Mouse (Mus musculus) forebrain, embryonic 14.5 days (tissue): ENCODE results near the gene Rgs7. TPM values are rescaled to one million over a fixed set of nuclear protein-coding genes. Genes with fewer than 3 reads are reported as not detected.

ENCODE experiments used
- ATAC-seq: fragments of 200-750 bp; cut with Nextera tagmentation; 2 replicates; pipeline ENCODE4 v1.8.0; 2017; ENCODE audit warnings: mild to moderate bottlenecking, moderate library complexity
- DNase-seq: peaks from one replicate; pipeline ENCODE4 v3.0.0-alpha.2; 2015; ENCODE audit warnings: low spot score
- H3K27ac ChIP-seq: fragments of 300-500 bp; sonication (generic); 2 replicates; pipeline ENCODE4 v1.5.1; 2014; ENCODE audit warnings: low read depth, mild to moderate bottlenecking, control low read depth, low read length, moderate library complexity
- H3K27me3 ChIP-seq: fragments of 300-500 bp; sonication (generic); replicated peaks from 2 replicates; pipeline ENCODE4 v1.6.1; 2014; ENCODE audit warnings: low read length, control low read depth, mixed read lengths; ENCODE audit not compliant: control insufficient read depth, insufficient read depth
- H3K36me3 ChIP-seq: fragments of 300-500 bp; sonication (generic); 2 replicates; pipeline ENCODE4 v1.6.1; 2014; ENCODE audit warnings: low read length, control low read depth; ENCODE audit not compliant: control insufficient read depth, insufficient read depth
- H3K4me1 ChIP-seq: fragments of 300-500 bp; sonication (generic); 2 replicates; pipeline ENCODE4 v1.6.1; 2014; ENCODE audit warnings: antibody characterized with exemption, low read length, control low read depth; ENCODE audit not compliant: control insufficient read depth, insufficient read depth
- H3K4me2 ChIP-seq: fragments of 300-500 bp; sonication (generic); 2 replicates; pipeline ENCODE4 v1.6.1; 2014; ENCODE audit warnings: mild to moderate bottlenecking, control low read depth, low read length
- H3K4me3 ChIP-seq: fragments of 300-500 bp; sonication (generic); 2 replicates; pipeline ENCODE4 v1.5.1; 2014; ENCODE audit warnings: low read depth, low read length, control low read depth
- H3K9ac ChIP-seq: fragments of 300-500 bp; sonication (generic); 2 replicates; pipeline ENCODE4 v1.6.1; 2014; ENCODE audit warnings: mild to moderate bottlenecking, low read length, control low read depth, moderate library complexity
- H3K9me3 ChIP-seq: fragments of 300-500 bp; sonication (generic); replicated peaks from 2 replicates; pipeline ENCODE4 v1.6.1; 2016; ENCODE audit warnings: low read length, control low read depth, mixed read lengths; ENCODE audit not compliant: control insufficient read depth
- WGBS: fragments of 180-500 bp; shearing (Covaris S2); extraction: QIAGEN DNeasy Blood & Tissue Kit; methylation state at CpG from one replicate; pipeline ENCODE4 v1.1.7; 2014; 5-methylcytosine and 5-hydroxymethylcytosine counted together
- polyA plus RNA-seq: library from polyadenylated mRNA; unstranded; fragments of >200 nt; fragmentation: Nextera tagmentation; extraction: Ambion mirVana; gene quantifications from 2 replicates; pipeline ENCODE4 v1.2.1, GENCODE M21; 2014

The Rgs7 gene
- polyA plus RNA-seq, 1 experiment from 2014 or later = 19.1 TPM

DNA sequence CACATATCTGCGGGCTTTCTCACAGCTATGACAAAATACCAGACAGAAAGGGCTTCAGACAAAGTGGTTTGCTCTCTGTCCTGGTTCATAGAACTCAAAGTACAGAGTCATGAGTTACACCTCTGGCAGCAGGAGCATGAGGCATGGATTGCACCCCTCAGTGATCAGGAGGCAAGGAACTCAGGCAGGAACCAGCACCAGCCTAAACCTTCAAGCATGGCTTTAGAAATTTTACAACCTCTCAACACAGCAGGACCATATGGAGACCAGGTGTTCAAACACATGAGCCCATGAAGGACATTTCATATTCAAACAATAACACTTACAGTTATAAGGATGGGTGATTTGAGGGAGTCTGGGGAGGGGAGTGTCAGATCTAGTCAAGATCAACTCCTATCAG, 49.4 kb downstream of the Rgs7 start:
- DNase-seq = no peak
- Histone ChIP-seq H3K9ac (no peak overlapping the region), H3K4me3 (no peak overlapping the region), H3K36me3 (no peaks in the 10 kb centered on the region), H3K27me3 (no peaks in the 10 kb centered on the region), H3K9me3 (no peaks in the 10 kb centered on the region), H3K4me2 (no peak overlapping the region), H3K27ac (no peak overlapping the region), H3K4me1 (peaks cover 3% of the 10 kb centered on the region; the same call in 1 of the 2 replicates)
- no peak for ATAC-seq
- 100% methylated on average over 1 of the region's 1 CpGs for WGBS

DNA sequence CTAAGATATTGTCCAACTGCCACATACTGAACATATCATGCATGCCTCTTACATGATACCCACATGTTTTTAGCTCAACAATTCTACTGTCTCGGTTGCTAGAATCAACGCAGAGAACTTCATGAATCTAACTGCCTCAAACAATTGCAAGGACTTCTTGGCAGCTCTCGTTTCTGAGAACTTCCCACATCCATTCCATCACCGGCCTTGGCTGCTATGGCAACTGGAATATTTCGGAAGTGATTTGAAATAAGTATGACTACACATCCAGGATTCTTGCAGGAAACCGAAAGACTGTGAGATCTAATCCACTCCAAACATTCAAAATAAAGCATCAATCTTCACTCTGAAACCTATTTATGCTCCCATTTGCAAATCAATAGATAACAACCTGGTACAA, 50.3 kb downstream of the Rgs7 start:
- Histone ChIP-seq H3K4me2 (no peak overlapping the region), H3K27me3 (no peaks in the 10 kb centered on the region), H3K27ac (no peak overlapping the region), H3K36me3 (no peaks in the 10 kb centered on the region), H3K4me3 (no peak overlapping the region), H3K9me3 (no peaks in the 10 kb centered on the region), H3K9ac (no peak overlapping the region), H3K4me1 (peaks cover 3% of the 10 kb centered on the region; the same call in 1 of the 2 replicates)
- DNase-seq (no peak), ATAC-seq (no peak)
- 82% methylated on average over 6 of the region's 6 CpGs for WGBS

DNA sequence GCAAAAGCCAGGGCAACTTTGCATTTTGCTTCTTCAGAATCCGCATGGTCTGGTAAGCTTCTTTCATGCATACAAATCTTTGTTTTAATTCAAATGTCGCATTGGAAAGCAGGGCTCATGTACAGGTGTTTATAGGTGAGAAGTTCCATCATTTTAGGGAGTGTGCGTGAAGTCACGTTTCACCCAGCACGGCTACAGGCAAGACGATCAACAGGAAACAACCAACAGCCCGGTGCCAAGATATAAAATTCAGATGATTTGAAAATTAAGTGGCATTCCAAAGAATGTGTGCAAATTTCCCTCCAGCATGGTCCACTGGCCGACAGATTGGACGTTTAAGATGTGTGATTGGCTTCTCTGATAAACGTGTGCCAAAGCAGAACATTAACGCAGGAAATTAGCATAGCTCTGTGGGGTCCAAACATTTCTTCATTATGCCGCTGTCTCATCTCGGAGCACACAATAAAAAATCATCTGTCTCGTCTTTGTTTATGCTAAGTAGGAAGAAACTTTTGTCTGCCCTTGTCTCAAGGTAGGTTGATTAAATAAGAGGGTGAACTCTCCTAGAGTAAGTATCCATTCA, 58.6 kb downstream of the Rgs7 start:
- Histone ChIP-seq H3K4me1 (no peaks in the 10 kb centered on the region), H3K4me2 (no peak overlapping the region), H3K27ac (no peak overlapping the region), H3K4me3 (no peak overlapping the region), H3K9me3 (no peaks in the 10 kb centered on the region), H3K9ac (no peak overlapping the region), H3K27me3 (no peaks in the 10 kb centered on the region), H3K36me3 (no peaks in the 10 kb centered on the region)
- DNase-seq = no peak
- WGBS = 76% methylated on average over 14 of the region's 14 CpGs
- ATAC-seq = no peak

DNA sequence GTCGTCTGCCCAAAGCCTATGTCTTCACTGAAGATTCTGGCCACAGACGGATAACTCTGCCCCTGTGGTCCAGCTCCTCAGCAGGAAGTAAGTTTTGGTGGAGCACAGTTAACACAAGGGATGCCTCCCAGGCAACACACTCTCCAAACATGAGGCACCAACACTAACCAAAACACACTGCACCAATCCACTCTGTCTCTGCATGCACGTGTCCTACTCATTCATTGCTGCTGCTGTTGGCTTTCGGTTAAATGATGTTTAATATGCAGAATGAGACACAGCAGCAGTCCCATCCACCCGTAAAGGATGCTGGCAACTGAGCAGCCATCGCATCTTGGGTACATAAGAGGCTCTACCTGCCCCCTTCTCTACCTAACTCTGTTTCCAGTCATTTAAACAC, 59.2 kb downstream of the Rgs7 start:
- no peak overlapping the region for H3K27ac ChIP-seq
- ATAC-seq = no peak
- DNase-seq = no peak
- 81% methylated on average over 6 of the region's 6 CpGs for WGBS
- H3K9me3 ChIP-seq = no peaks in the 10 kb centered on the region
- no peak overlapping the region for H3K9ac ChIP-seq
- H3K4me3 ChIP-seq = no peak overlapping the region
- no peaks in the 10 kb centered on the region for H3K27me3 ChIP-seq
- no peaks in the 10 kb centered on the region for H3K4me1 ChIP-seq
- H3K36me3 ChIP-seq = no peaks in the 10 kb centered on the region
- no peak overlapping the region for H3K4me2 ChIP-seq

DNA sequence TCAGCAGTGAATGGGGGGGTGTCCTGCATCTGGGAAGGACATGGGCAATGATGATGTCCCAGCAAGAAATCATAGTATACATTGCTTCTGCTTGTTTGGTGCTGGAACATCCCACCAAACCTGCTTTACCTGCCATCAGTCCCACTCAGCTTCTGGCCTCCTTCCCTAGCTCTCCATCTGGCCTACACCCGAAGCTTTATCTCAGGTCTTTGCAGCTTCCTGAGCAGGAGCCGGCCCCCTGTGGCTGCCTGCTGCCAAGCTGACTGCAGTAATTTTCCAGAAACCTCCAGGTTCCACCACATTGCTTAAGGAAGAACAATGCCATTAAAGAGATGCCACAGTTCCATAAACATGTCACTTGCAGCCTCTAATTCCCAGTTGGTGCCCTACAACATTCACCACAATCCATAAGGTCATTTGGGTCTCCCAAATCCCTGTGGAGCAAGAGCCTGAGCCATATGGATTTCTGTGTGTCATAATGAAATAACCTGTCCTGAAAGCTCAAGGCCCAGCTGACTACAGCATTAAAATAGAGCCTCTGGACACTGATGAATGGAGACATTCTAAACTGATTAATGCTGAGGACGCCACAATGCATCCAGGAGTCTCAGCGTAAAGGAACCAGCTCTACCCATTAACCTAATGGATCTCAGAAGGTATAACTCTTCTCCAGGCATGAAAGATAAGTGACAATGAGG, 60.8 kb downstream of the Rgs7 start:
- Histone ChIP-seq H3K4me2 (no peak overlapping the region), H3K4me1 (no peaks in the 10 kb centered on the region), H3K4me3 (no peak overlapping the region), H3K9ac (no peak overlapping the region), H3K27me3 (no peaks in the 10 kb centered on the region), H3K27ac (no peak overlapping the region), H3K9me3 (no peaks in the 10 kb centered on the region), H3K36me3 (no peaks in the 10 kb centered on the region)
- ATAC-seq (no peak), DNase-seq (no peak)
- WGBS = 66% methylated on average over 4 of the region's 4 CpGs

DNA sequence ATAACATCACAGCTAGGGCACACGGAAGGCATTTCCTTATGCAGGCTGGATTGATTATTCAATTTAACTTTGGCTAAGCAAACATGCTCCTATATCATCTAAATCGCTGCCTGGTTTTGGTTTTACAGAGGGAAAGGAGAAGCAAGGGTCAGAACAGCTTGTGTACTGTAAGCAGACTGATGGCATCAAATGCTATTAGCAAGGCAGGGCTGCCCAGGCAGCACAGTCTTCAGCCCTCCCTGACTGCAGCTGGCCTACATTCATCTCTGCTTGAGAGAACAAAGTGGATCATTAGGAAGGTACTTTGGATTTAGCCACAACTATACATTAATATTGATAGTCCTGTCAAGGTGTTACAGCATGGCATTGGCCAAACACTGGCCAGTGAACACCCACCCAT, 65.2 kb downstream of the Rgs7 start:
- WGBS = 78% methylated on average over 2 of the region's 2 CpGs
- Histone ChIP-seq H3K4me2 (no peak overlapping the region), H3K27ac (no peak overlapping the region), H3K4me1 (no peaks in the 10 kb centered on the region), H3K36me3 (no peaks in the 10 kb centered on the region), H3K9me3 (no peaks in the 10 kb centered on the region), H3K4me3 (no peak overlapping the region), H3K9ac (no peak overlapping the region), H3K27me3 (no peaks in the 10 kb centered on the region)
- ATAC-seq = no peak
- no peak for DNase-seq

DNA sequence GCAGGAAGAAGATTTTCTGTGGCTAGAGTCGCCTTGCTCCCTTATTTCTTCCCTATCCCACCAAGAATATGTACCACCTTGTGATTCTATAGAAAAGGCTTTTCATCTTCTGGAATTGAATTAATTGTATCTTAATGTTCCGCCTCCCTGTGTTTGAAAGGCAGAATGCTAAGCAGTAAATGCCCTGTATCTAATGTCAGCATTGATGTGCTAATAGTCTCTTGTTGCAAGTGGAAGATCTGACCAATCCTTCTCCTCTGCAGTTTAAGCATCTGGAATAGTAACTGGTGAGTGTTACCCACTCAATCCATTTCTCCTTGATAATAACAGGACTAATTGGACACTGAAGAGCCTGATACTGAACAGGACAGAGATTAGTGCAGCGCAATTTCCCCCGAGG, 65.9 kb downstream of the Rgs7 start:
- 46% methylated on average over 4 of the region's 4 CpGs for WGBS
- ATAC-seq = no peak
- H3K9ac ChIP-seq = no peak overlapping the region
- H3K4me2 ChIP-seq = no peak overlapping the region
- H3K27ac ChIP-seq = no peak overlapping the region
- no peaks in the 10 kb centered on the region for H3K9me3 ChIP-seq
- DNase-seq = no peak
- H3K4me3 ChIP-seq = no peak overlapping the region
- no peaks in the 10 kb centered on the region for H3K4me1 ChIP-seq
- no peaks in the 10 kb centered on the region for H3K36me3 ChIP-seq
- no peaks in the 10 kb centered on the region for H3K27me3 ChIP-seq

DNA sequence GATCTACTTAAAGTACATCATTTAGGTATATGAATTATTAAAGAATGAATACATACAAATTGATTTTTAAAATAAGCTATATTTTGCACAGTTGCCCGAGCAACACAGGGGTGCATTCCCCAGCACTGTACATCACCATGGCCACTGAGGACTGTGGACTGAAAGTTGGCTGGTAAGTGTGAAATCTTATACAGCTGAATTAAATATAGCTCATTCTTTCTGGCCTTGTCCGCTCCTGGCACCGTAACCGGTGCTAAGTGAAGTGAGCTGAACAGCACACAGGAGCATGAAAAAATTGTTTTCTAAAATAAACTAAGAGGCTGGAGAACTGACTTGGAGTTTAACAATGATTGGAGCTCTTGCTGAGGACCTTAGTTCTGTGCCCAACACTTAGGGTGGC, 71.4 kb downstream of the Rgs7 start:
- no peaks in the 10 kb centered on the region for H3K36me3 ChIP-seq
- H3K27me3 ChIP-seq = no peaks in the 10 kb centered on the region
- H3K4me3 ChIP-seq = no peak overlapping the region
- H3K4me2 ChIP-seq = no peak overlapping the region
- H3K27ac ChIP-seq = no peak overlapping the region
- ATAC-seq = no peak
- DNase-seq = no peak
- H3K9me3 ChIP-seq = no peaks in the 10 kb centered on the region
- no peaks in the 10 kb centered on the region for H3K4me1 ChIP-seq
- H3K9ac ChIP-seq = no peak overlapping the region
- 90% methylated on average over 4 of the region's 4 CpGs for WGBS

DNA sequence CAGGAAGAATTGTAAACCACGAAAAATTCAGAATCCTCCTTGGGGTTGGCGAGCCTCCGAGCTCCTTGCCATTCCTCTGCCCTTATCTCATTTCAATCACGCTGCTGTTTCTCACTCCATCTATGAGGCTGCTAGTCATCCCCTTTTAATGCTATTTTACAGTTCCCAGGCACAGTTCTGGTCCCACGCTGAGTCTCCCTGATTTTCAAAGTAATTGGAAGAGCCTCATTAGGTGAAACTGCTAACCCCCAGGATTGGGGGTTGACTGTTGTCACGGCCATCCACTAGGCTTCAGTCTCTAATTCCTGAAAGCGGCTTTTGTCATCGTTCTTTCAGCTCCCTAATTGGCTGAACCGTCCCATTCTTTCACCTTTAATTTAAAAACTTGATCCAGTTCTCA, 76.6 kb downstream of the Rgs7 start:
- no peak overlapping the region for H3K4me2 ChIP-seq
- ATAC-seq (peak; percentile 55; the same call in 1 of the 2 replicates), DNase-seq (peak; percentile 46)
- WGBS = 7% methylated on average over 9 of the region's 9 CpGs
- no peaks in the 10 kb centered on the region for H3K9me3 ChIP-seq
- H3K9ac ChIP-seq = no peak overlapping the region
- no peaks in the 10 kb centered on the region for H3K4me1 ChIP-seq
- no peak overlapping the region for H3K27ac ChIP-seq
- H3K36me3 ChIP-seq = no peaks in the 10 kb centered on the region
- no peaks in the 10 kb centered on the region for H3K27me3 ChIP-seq
- no peak overlapping the region for H3K4me3 ChIP-seq
